Comparison of ENCODE assay signal across 8 mouse cellular contexts in genomic region chr9:66794629-66795463, GRCm38 (mm10). TPM values are rescaled to one million over a fixed set of nuclear protein-coding genes. Genes with fewer than 3 reads are reported as not detected.
A peak's percentile ranks its signal among the peaks of the same experiment; 100 is the strongest.
DNase-seq lines count a peak whose midpoint lies in the region; ATAC-seq lines count a peak whose summit lies in the region.

No protein-coding gene starts in this region.

- H3K9ac ChIP-seq in heart, embryonic 11.5 days (ENCODE audit: low read depth, low read length) = peak overlapping the region; percentile 78
- H3K9ac ChIP-seq in limb, embryonic 13.5 days = peak overlapping the region; percentile 80
- H3K9ac ChIP-seq in stomach, embryonic 14.5 days (replicated peaks; ENCODE audit: low read depth, low read length) = peak overlapping the region; percentile 60

- DNase-seq in heart, postnatal 14 days = no peak
- DNase-seq in ES-CJ7 (ENCODE audit: low read depth, low spot score) = peak; percentile 18
- DNase-seq in forebrain, embryonic 10.5 days (ENCODE audit: extremely low spot score, low spot score) = no peak
- no peak for DNase-seq in thymus, postnatal 0 days (ENCODE audit: low spot score)
- DNase-seq in urinary bladder, postnatal 14 days (ENCODE audit: low spot score) = no peak

- WGBS in heart, embryonic 11.5 days (ENCODE audit: insufficient replicate concordance) = 2% methylated on average over 43 of the region's 43 CpGs
- 2% methylated on average over 43 of the region's 43 CpGs for WGBS in forebrain, embryonic 10.5 days
- 2% methylated on average over 43 of the region's 43 CpGs for WGBS in limb, embryonic 13.5 days
- WGBS in stomach, embryonic 14.5 days = 1% methylated on average over 43 of the region's 43 CpGs

- H3K9me3 ChIP-seq in heart, embryonic 11.5 days (replicated peaks; ENCODE audit: control insufficient read depth, low read length) = no peaks in the 10 kb centered on the region
- H3K9me3 ChIP-seq in forebrain, embryonic 10.5 days = no peaks in the 10 kb centered on the region
- no peaks in the 10 kb centered on the region for H3K9me3 ChIP-seq in limb, embryonic 13.5 days
- H3K9me3 ChIP-seq in stomach, embryonic 14.5 days (ENCODE audit: control insufficient read depth, low read depth, low read length) = no peaks in the 10 kb centered on the region

- H3K4me1 ChIP-seq in heart, embryonic 11.5 days (ENCODE audit: control insufficient read depth, insufficient read depth, low read length) = 0 out of 2 replicates have a peak, but pooled peaks cover 3% of the 10 kb centered on the region
- H3K4me1 ChIP-seq in forebrain, embryonic 10.5 days = peaks cover 19% of the 10 kb centered on the region
- H3K4me1 ChIP-seq in limb, embryonic 13.5 days = peaks cover 12% of the 10 kb centered on the region
- H3K4me1 ChIP-seq in stomach, embryonic 14.5 days (ENCODE audit: control insufficient read depth, insufficient read depth, low read length) = peaks cover 3% of the 10 kb centered on the region; the same call in 1 of the 2 replicates

- ATAC-seq in heart, embryonic 11.5 days (replicated peaks; ENCODE audit: insufficient number of reproducible peaks, low FRiP score, low TSS enrichment) = peak; percentile 11; the same call in 1 of the 2 replicates
- peak; percentile 22; the same call in 1 of the 2 replicates for ATAC-seq in limb, embryonic 13.5 days (ENCODE audit: low FRiP score, low read depth)
- ATAC-seq in stomach, embryonic 14.5 days (ENCODE audit: insufficient number of reproducible peaks, insufficient read depth, low FRiP score, low read depth) = peak; percentile 7; the same call in 1 of the 2 replicates

- no peaks in the 10 kb centered on the region for H3K27me3 ChIP-seq in heart, embryonic 11.5 days (ENCODE audit: control insufficient read depth, insufficient read depth, low read length)
- H3K27me3 ChIP-seq in forebrain, embryonic 10.5 days (ENCODE audit: poor library complexity, severe bottlenecking) = peaks cover 17% of the 10 kb centered on the region
- H3K27me3 ChIP-seq in limb, embryonic 13.5 days = no peaks in the 10 kb centered on the region
- H3K27me3 ChIP-seq in stomach, embryonic 14.5 days (ENCODE audit: control insufficient read depth, insufficient read depth, low read length) = no peaks in the 10 kb centered on the region

- intact Hi-C loops in heart, postnatal 14 days (cut with DNase I) = no loop called here

- H3K27ac ChIP-seq in heart, embryonic 11.5 days (ENCODE audit: low read depth, low read length) = peak overlapping the region; percentile 94
- peak overlapping the region; percentile 89 for H3K27ac ChIP-seq in forebrain, embryonic 10.5 days
- peak overlapping the region; percentile 59; the same call in 1 of the 2 replicates for H3K27ac ChIP-seq in limb, embryonic 13.5 days
- H3K27ac ChIP-seq in stomach, embryonic 14.5 days (ENCODE audit: low read length) = peak overlapping the region; percentile 84

- H3K4me3 ChIP-seq in heart, embryonic 11.5 days (ENCODE audit: low read depth, low read length) = peak overlapping the region; percentile 72
- H3K4me3 ChIP-seq in forebrain, embryonic 10.5 days = peak overlapping the region; percentile 67
- peak overlapping the region; percentile 69 for H3K4me3 ChIP-seq in limb, embryonic 13.5 days
- peak overlapping the region; percentile 67 for H3K4me3 ChIP-seq in stomach, embryonic 14.5 days (ENCODE audit: low read depth, low read length)

- peak overlapping the region; percentile 91 for H3K4me2 ChIP-seq in heart, embryonic 11.5 days
- H3K4me2 ChIP-seq in limb, embryonic 13.5 days (replicated peaks) = peak overlapping the region; percentile 86
- H3K4me2 ChIP-seq in stomach, embryonic 14.5 days (replicated peaks; ENCODE audit: low read depth, low read length) = peak overlapping the region; percentile 74

- no peaks in the 10 kb centered on the region for H3K36me3 ChIP-seq in heart, embryonic 11.5 days (ENCODE audit: control insufficient read depth, insufficient read depth, low read length)
- peaks cover 6% of the 10 kb centered on the region for H3K36me3 ChIP-seq in forebrain, embryonic 10.5 days (replicated peaks)
- H3K36me3 ChIP-seq in limb, embryonic 13.5 days = peaks cover 6% of the 10 kb centered on the region; the same call in 1 of the 2 replicates
- H3K36me3 ChIP-seq in stomach, embryonic 14.5 days (ENCODE audit: control insufficient read depth, insufficient read depth, low read length) = no peaks in the 10 kb centered on the region

RNA-seq across cellular contexts. Expression of gene Aph1b, which starts 0.4 kb away (rescaled TPM):
- polyA plus RNA-seq in heart, embryonic 11.5 days (2014; fragmentation: Nextera tagmentation; extraction: Ambion mirVana) = 8.2 and 8.9 TPM in 2 replicates
- 1 to 10 TPM; 5.8 to 7.0 TPM for total RNA-seq in heart, postnatal 14 days (2021)
- polyA plus RNA-seq in forebrain, embryonic 10.5 days (2016; fragmentation: Nextera tagmentation; extraction: Ambion mirVana) = 10.1 and 11.9 TPM in 2 replicates
- polyA plus RNA-seq in limb, embryonic 13.5 days (2015; fragmentation: Nextera tagmentation; extraction: Ambion mirVana) = 10.7 and 10.8 TPM in 2 replicates
- 11.7 and 12.0 TPM in 2 replicates for polyA plus RNA-seq in stomach, embryonic 14.5 days (2014; fragmentation: Nextera tagmentation; extraction: Ambion mirVana)
- 1.5 and 1.8 TPM in 2 replicates for polyA plus RNA-seq in thymus, postnatal 0 days (2015; fragmentation: Nextera tagmentation; extraction: Ambion mirVana)

RNA-seq across cellular contexts. Expression of gene Gm10647, which starts 2.0 kb away (rescaled TPM):
- polyA plus RNA-seq in heart, embryonic 11.5 days (2014; fragmentation: Nextera tagmentation; extraction: Ambion mirVana) = 0.60 and 0.83 TPM in 2 replicates
- total RNA-seq in heart, postnatal 14 days (2021) = under 1 TPM; 0.15 to 0.36 TPM
- 0.36 and 0.46 TPM in 2 replicates for polyA plus RNA-seq in forebrain, embryonic 10.5 days (2016; fragmentation: Nextera tagmentation; extraction: Ambion mirVana)
- polyA plus RNA-seq in limb, embryonic 13.5 days (2015; fragmentation: Nextera tagmentation; extraction: Ambion mirVana) = 0.98 and 1.1 TPM in 2 replicates
- 0.93 and 1.3 TPM in 2 replicates for polyA plus RNA-seq in stomach, embryonic 14.5 days (2014; fragmentation: Nextera tagmentation; extraction: Ambion mirVana)
- polyA plus RNA-seq in thymus, postnatal 0 days (2015; fragmentation: Nextera tagmentation; extraction: Ambion mirVana) = 0.21 TPM in 1 of 2 replicates, not detected in the other

RNA-seq across cellular contexts. Expression of gene Aph1c, which starts 39.7 kb away (rescaled TPM):
- 0.34 and 1.1 TPM in 2 replicates for polyA plus RNA-seq in heart, embryonic 11.5 days (2014; fragmentation: Nextera tagmentation; extraction: Ambion mirVana)
- 1 to 10 TPM; 1.0 to 1.9 TPM for total RNA-seq in heart, postnatal 14 days (2021)
- polyA plus RNA-seq in forebrain, embryonic 10.5 days (2016; fragmentation: Nextera tagmentation; extraction: Ambion mirVana) = 1.00 and 1.5 TPM in 2 replicates
- polyA plus RNA-seq in limb, embryonic 13.5 days (2015; fragmentation: Nextera tagmentation; extraction: Ambion mirVana) = 4.2 and 5.1 TPM in 2 replicates
- 4.0 and 4.3 TPM in 2 replicates for polyA plus RNA-seq in stomach, embryonic 14.5 days (2014; fragmentation: Nextera tagmentation; extraction: Ambion mirVana)
- polyA plus RNA-seq in thymus, postnatal 0 days (2015; fragmentation: Nextera tagmentation; extraction: Ambion mirVana) = 2.1 and 3.5 TPM in 2 replicates
